Comparison of ENCODE assay signal across 8 mouse cellular contexts in the genomic region with DNA sequence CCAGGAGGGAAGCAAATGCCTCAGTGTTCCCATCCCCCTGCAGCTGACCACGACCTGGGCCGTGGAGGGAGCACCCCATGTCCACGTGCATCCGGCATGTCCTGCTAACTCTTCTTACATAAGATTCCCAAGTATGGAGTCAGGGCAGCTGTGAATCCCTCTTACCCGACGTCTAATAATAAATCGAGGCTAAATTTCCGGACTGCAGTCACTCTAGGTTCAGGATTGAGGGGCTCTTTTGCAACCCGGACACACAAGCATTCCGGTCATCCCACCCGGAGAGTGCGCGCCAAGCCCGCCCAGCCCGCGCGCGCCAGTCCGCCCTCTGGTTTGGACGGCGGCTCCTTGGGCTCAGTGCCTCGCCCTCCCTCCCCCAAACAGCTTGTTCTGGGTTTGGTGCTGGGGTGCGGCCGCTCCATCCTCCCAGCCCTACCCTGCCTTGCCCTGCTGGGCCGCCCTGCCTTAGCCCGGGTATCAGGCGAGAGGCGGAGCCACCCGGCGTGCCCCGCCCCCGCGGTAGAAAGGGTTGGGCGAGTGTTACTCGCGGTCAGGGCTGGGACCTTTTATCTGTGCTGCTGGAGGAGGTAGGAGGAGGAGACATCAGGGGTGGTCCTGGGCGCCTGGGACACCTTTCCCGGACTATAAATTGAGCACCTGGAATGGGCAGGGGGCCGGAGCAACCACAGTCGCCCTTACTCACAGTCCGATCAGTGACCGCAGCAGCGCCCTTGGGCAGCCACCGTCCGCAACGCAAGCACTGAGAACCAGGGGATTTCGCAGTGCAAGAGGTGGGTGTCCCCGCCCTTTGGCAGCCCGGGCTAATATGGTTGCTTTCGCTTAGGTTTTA. TPM values are rescaled to one million over a fixed set of nuclear protein-coding genes. Genes with fewer than 3 reads are reported as not detected.
DNase-seq lines count a peak whose midpoint lies in the region; ATAC-seq and TF ChIP-seq lines count a peak whose summit lies in the region.

No protein-coding gene starts in this region.

- DNase-seq in c-Kit-positive CD71-negative TER-119-negative erythroid progenitor cells, embryonic 14.5 days (ENCODE audit: low read depth) = peak; percentile 62
- peak; percentile 65 for DNase-seq in heart, postnatal 0 days (ENCODE audit: low spot score)
- DNase-seq in kidney, postnatal 4 days = peak; percentile 87 to 92
- peak; percentile 52 for DNase-seq in telencephalon, adult 2 months (ENCODE audit: low read depth, low spot score)

- H3K27me3 ChIP-seq in forebrain, embryonic 12.5 days = no peaks in the 10 kb centered on the region
- no peaks in the 10 kb centered on the region for H3K27me3 ChIP-seq in heart, postnatal 0 days (ENCODE audit: control insufficient read depth, insufficient read depth, low read length)
- H3K27me3 ChIP-seq in liver, embryonic 16.5 days (ENCODE audit: control insufficient read depth, insufficient read depth, low read depth, low read length) = no peaks in the 10 kb centered on the region
- H3K27me3 ChIP-seq in neural tube, embryonic 12.5 days (replicated peaks) = no peaks in the 10 kb centered on the region

- no peaks in the 10 kb centered on the region for H3K36me3 ChIP-seq in forebrain, embryonic 12.5 days (replicated peaks)
- H3K36me3 ChIP-seq in heart, postnatal 0 days (replicated peaks; ENCODE audit: control insufficient read depth, insufficient read depth, low read length) = no peaks in the 10 kb centered on the region
- no peaks in the 10 kb centered on the region for H3K36me3 ChIP-seq in liver, embryonic 16.5 days (ENCODE audit: control insufficient read depth, insufficient read depth)
- no peaks in the 10 kb centered on the region for H3K36me3 ChIP-seq in neural tube, embryonic 12.5 days

- H3K4me2 ChIP-seq in forebrain, embryonic 12.5 days = peak overlapping the region; percentile 62
- H3K4me2 ChIP-seq in heart, postnatal 0 days (ENCODE audit: low read depth, low read length) = peak overlapping the region; percentile 78
- peak overlapping the region; percentile 66 for H3K4me2 ChIP-seq in liver, embryonic 16.5 days (ENCODE audit: low read depth, low read length)
- H3K4me2 ChIP-seq in neural tube, embryonic 12.5 days (replicated peaks) = peak overlapping the region; percentile 66

- peak overlapping the region; percentile 56 for H3K4me3 ChIP-seq in forebrain, embryonic 12.5 days (replicated peaks)
- peak overlapping the region; percentile 66 for H3K4me3 ChIP-seq in heart, postnatal 0 days (ENCODE audit: low read depth, low read length)
- peak overlapping the region; percentile 78 for H3K4me3 ChIP-seq in liver, embryonic 16.5 days (ENCODE audit: low read depth, low read length)
- peak overlapping the region; percentile 54 for H3K4me3 ChIP-seq in neural tube, embryonic 12.5 days

- H3K27ac ChIP-seq in forebrain, embryonic 12.5 days = peak overlapping the region; percentile 84
- H3K27ac ChIP-seq in heart, postnatal 0 days (ENCODE audit: low read depth) = peak overlapping the region; percentile 84
- H3K27ac ChIP-seq in liver, embryonic 16.5 days (ENCODE audit: low read length) = peak overlapping the region; percentile 90
- peak overlapping the region; percentile 53; the same call in 1 of the 2 replicates for H3K27ac ChIP-seq in neural tube, embryonic 12.5 days

- TF ChIP-seq CTCF in heart, postnatal 0 days (IDR thresholded peaks at IDR 0.05; ENCODE audit: low read depth) = no peak

- H3K9ac ChIP-seq in forebrain, embryonic 12.5 days = peak overlapping the region; percentile 74
- H3K9ac ChIP-seq in heart, postnatal 0 days (replicated peaks; ENCODE audit: low read depth, low read length) = peak overlapping the region; percentile 63
- H3K9ac ChIP-seq in liver, embryonic 16.5 days (ENCODE audit: low read depth, low read length) = peak overlapping the region; percentile 84
- peak overlapping the region; percentile 66 for H3K9ac ChIP-seq in neural tube, embryonic 12.5 days

- peaks cover 7% of the 10 kb centered on the region for H3K4me1 ChIP-seq in forebrain, embryonic 12.5 days
- 0 out of 2 replicates have a peak, but pooled peaks cover 4% of the 10 kb centered on the region for H3K4me1 ChIP-seq in heart, postnatal 0 days (ENCODE audit: control insufficient read depth, insufficient read depth)
- H3K4me1 ChIP-seq in liver, embryonic 16.5 days (ENCODE audit: control insufficient read depth, low read depth, low read length) = peaks cover 21% of the 10 kb centered on the region
- no peaks in the 10 kb centered on the region for H3K4me1 ChIP-seq in neural tube, embryonic 12.5 days

- TF ChIP-seq EP300 in heart, postnatal 0 days (IDR thresholded peaks at IDR 0.05; ENCODE audit: low read depth) = no peak

- peak; percentile 73 for ATAC-seq in CD4-positive, CD25-positive, alpha-beta regulatory T cell, adult 4 months
- ATAC-seq in forebrain, embryonic 12.5 days (ENCODE audit: low FRiP score) = peak; percentile 91
- ATAC-seq in heart, postnatal 0 days (ENCODE audit: insufficient read depth, low read depth) = peak; percentile 88
- ATAC-seq in liver, embryonic 16.5 days (ENCODE audit: low read depth) = peak; percentile 89
- peak; percentile 85 for ATAC-seq in neural tube, embryonic 12.5 days (ENCODE audit: low FRiP score, low read depth)

- 22% methylated on average over 47 of the region's 50 CpGs for WGBS in forebrain, embryonic 12.5 days
- 17% methylated on average over 48 of the region's 50 CpGs for WGBS in heart, postnatal 0 days
- 16% methylated on average over 44 of the region's 50 CpGs for WGBS in liver, embryonic 16.5 days (ENCODE audit: insufficient replicate concordance)
- WGBS in neural tube, embryonic 12.5 days = 16% methylated on average over 50 of the region's 50 CpGs

- no peaks in the 10 kb centered on the region for H3K9me3 ChIP-seq in forebrain, embryonic 12.5 days
- no peaks in the 10 kb centered on the region for H3K9me3 ChIP-seq in heart, postnatal 0 days (replicated peaks; ENCODE audit: control insufficient read depth, low read length)
- no peaks in the 10 kb centered on the region for H3K9me3 ChIP-seq in liver, embryonic 16.5 days (replicated peaks; ENCODE audit: control insufficient read depth, low read length)
- no peaks in the 10 kb centered on the region for H3K9me3 ChIP-seq in neural tube, embryonic 12.5 days

RNA-seq across cellular contexts. Expression of gene Mid1ip1, which starts 2.3 kb away (rescaled TPM):
- polyA plus RNA-seq in CD4-positive, CD25-positive, alpha-beta regulatory T cell, adult 4 months (2017; shearing (Covaris generic)) = 10 to 100 TPM in 1 of 2 experiments, 1 to 10 TPM in 1; 8.3 to 18.3 TPM
- polyA plus RNA-seq in forebrain, embryonic 12.5 days (2016; fragmentation: Nextera tagmentation; extraction: Ambion mirVana) = 67.0 and 72.7 TPM in 2 replicates
- 34.4 and 81.4 TPM in 2 replicates for total RNA-seq in heart, postnatal 0 days (2014; rRNA removed; ENCODE audit: low replicate concordance)
- polyA plus RNA-seq in heart, postnatal 0 days (2015; fragmentation: Nextera tagmentation; extraction: Ambion mirVana) = 27.3 and 29.7 TPM in 2 replicates
- 37.2 and 39.0 TPM in 2 replicates for polyA plus RNA-seq in liver, embryonic 16.5 days (2015; fragmentation: Nextera tagmentation; extraction: Ambion mirVana)
- 67.1 and 68.9 TPM in 2 replicates for polyA plus RNA-seq in neural tube, embryonic 12.5 days (2016; fragmentation: Nextera tagmentation; extraction: Ambion mirVana)

Comparison
In these comparisons a context has a peak if more than half of its experiments do, and no peak if none do; other contexts are left out.
1. Peak in every context shown above with its lines: DNase-seq, ATAC-seq, H3K4me3 ChIP-seq and H3K27ac ChIP-seq.